Mouse (Mus musculus) C2C12 (cell line): Measurements from ENCODE around the gene Ubap1l. TPM values are rescaled to one million over a fixed set of nuclear protein-coding genes. Genes with fewer than 3 reads are reported as not detected.
"Not testable (repeated sequence)": the region's sequence is repeated elsewhere in the genome, so short reads cannot be mapped to it uniquely, and the experiment has no call there.

Experiments used
- H3K27me3 ChIP-seq: one replicate; pipeline ENCODE4 v1.6.1; 2011; ENCODE audit not compliant: control insufficient read depth, insufficient read depth, insufficient read length
- H3K36me3 ChIP-seq: one replicate; pipeline ENCODE4 v1.6.1; 2011; ENCODE audit not compliant: control insufficient read depth, insufficient read depth
- H3K4me3 ChIP-seq: one replicate; pipeline ENCODE4 v1.5.1; 2011; ENCODE audit warnings: mild to moderate bottlenecking, control low read depth; ENCODE audit not compliant: poor library complexity, insufficient read depth, severe bottlenecking
- H3K79me2 ChIP-seq: one replicate; pipeline ENCODE4 v1.6.1; 2011; ENCODE audit not compliant: control insufficient read depth, insufficient read depth
- H3K79me3 ChIP-seq: one replicate; pipeline ENCODE4 v1.6.1; 2011; ENCODE audit warnings: low read depth, control low read depth
- H3ac ChIP-seq: one replicate; pipeline ENCODE3; 2011; ENCODE audit warnings: low read depth; ENCODE audit not compliant: control insufficient read depth, insufficient read length
- CEBPB ChIP-seq: IDR thresholded peaks from one replicate; pipeline ENCODE4 v1.6.1; 2011; ENCODE audit warnings: low read depth, mild to moderate bottlenecking, control low read depth, moderate library complexity
- CTCF ChIP-seq: IDR thresholded peaks from one replicate; pipeline ENCODE4 v1.5.1; 2011; ENCODE audit not compliant: control insufficient read depth, insufficient read depth, insufficient read length
- FOSL1 ChIP-seq: IDR thresholded peaks from one replicate; pipeline ENCODE4 v1.8.0; 2011; ENCODE audit warnings: mild to moderate bottlenecking, low read length; ENCODE audit not compliant: poor library complexity, insufficient read depth, severe bottlenecking
- MAX ChIP-seq: IDR thresholded peaks from one replicate; pipeline ENCODE4 v1.6.1; 2011; ENCODE audit warnings: mild to moderate bottlenecking, control low read depth
- MYOD1 ChIP-seq: IDR thresholded peaks from one replicate; pipeline ENCODE4 v1.6.1; 2011; ENCODE audit warnings: low read depth; ENCODE audit not compliant: control insufficient read depth, insufficient read length
- MYOG ChIP-seq: IDR thresholded peaks from one replicate; pipeline ENCODE4 v1.6.1; 2011; ENCODE audit not compliant: control insufficient read depth, insufficient read length; ENCODE audit errors: extremely low read depth
- USF1 ChIP-seq: IDR thresholded peaks from one replicate; pipeline ENCODE4 v1.6.1; 2011; ENCODE audit warnings: low read depth, mild to moderate bottlenecking, control low read depth, moderate library complexity
- polyA plus RNA-seq: library from polyadenylated mRNA; unstranded; fragments of >200 nt; fragmentation: generic; extraction: Trizol; gene quantifications from one replicate; pipeline ENCODE4 v1.2.1, GENCODE M21; 2012; ENCODE audit warnings: missing spikeins

Ubap1l gene
- polyA plus RNA-seq, 1 experiment = 0.21 TPM

- H3K4me3 ChIP-seq = no peak overlapping the region
- TF ChIP-seq USF1 (no peak), FOSL1 (no peak), CEBPB (no peak), MAX (no peak)
- no peaks in the 10 kb centered on the region for H3K79me2 ChIP-seq
- H3ac ChIP-seq = no peak overlapping the region
- H3K79me3 ChIP-seq = no peaks in the 10 kb centered on the region
- H3K36me3 ChIP-seq = peaks cover 37% of the 10 kb centered on the region
- no peaks in the 10 kb centered on the region for H3K27me3 ChIP-seq
Measured at GRCm38 (mm10) chr9:65327371-65327770, 33.5 kb upstream of the Ubap1l start.

- H3K4me3 ChIP-seq = no peak overlapping the region
- H3K79me2 ChIP-seq = no peaks in the 10 kb centered on the region
- TF ChIP-seq MYOG (no peak), FOSL1 (no peak), CEBPB (no peak), MAX (no peak), CTCF (no peak), MYOD1 (no peak), USF1 (no peak)
- no peaks in the 10 kb centered on the region for H3K27me3 ChIP-seq
- H3K36me3 ChIP-seq = peaks cover 9% of the 10 kb centered on the region
- no peak overlapping the region for H3ac ChIP-seq
- H3K79me3 ChIP-seq = no peaks in the 10 kb centered on the region
Measured at GRCm38 (mm10) chr9:65333958-65334357, 26.9 kb upstream of the Ubap1l start.

DNA sequence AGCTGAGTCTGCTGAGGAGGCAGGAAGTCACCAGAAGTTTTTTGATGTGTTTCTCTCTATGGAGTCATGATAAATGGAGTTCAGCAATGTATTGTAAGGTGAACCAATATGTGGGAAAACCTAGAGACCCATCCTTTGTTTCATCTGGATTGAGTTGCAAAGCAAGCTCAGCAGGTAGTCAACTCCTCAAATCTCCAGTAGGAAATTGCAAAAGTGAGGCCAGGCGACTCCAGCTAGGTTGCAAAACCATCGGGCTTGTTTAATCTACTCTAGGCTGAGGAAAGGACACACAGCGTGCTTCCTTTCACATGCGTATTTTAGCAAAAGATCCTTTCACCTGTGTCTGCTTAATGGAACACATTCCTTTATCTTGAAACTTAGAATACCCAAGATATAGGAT lies 21.7 kb upstream of the Ubap1l start:
- H3ac ChIP-seq = no peak overlapping the region
- H3K79me3 ChIP-seq = no peaks in the 10 kb centered on the region
- no peaks in the 10 kb centered on the region for H3K79me2 ChIP-seq
- no peak for TF ChIP-seq MAX
- TF ChIP-seq MYOG = no peak
- TF ChIP-seq CEBPB = no peak
- no peak for TF ChIP-seq MYOD1
- no peak for TF ChIP-seq USF1
- no peak for TF ChIP-seq CTCF
- no peak for TF ChIP-seq FOSL1
- no peak overlapping the region for H3K4me3 ChIP-seq
- H3K36me3 ChIP-seq = no peaks in the 10 kb centered on the region
- H3K27me3 ChIP-seq = no peaks in the 10 kb centered on the region

DNA sequence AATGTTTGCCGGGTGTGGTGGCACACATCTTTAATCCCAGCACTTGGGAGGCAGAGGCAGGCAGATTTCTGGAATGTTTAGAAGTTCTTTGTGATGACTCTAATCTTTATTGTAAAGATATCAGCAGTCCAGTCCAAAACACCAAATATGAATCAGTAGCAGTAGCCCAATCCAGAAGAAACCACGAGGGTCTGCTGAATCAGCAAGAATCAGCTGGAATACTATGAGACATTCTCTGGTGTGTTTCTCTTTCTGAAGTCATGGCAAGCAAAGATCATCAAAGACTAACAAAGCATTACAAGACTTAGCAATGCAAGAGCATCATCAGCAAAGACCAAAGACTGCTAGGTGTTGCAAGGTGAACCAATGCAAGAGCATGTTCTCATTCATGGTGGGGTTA lies 20.4 kb upstream of the Ubap1l start:
- H3K79me3 ChIP-seq = no peaks in the 10 kb centered on the region
- no peaks in the 10 kb centered on the region for H3K27me3 ChIP-seq
- H3K36me3 ChIP-seq = no peaks in the 10 kb centered on the region
- H3K79me2 ChIP-seq = no peaks in the 10 kb centered on the region
- no peak overlapping the region for H3K4me3 ChIP-seq
- TF ChIP-seq MAX (no peak), MYOD1 (no peak), CEBPB (no peak), CTCF (no peak), FOSL1 (no peak), MYOG (no peak), USF1 (no peak)
- no peak overlapping the region for H3ac ChIP-seq

DNA sequence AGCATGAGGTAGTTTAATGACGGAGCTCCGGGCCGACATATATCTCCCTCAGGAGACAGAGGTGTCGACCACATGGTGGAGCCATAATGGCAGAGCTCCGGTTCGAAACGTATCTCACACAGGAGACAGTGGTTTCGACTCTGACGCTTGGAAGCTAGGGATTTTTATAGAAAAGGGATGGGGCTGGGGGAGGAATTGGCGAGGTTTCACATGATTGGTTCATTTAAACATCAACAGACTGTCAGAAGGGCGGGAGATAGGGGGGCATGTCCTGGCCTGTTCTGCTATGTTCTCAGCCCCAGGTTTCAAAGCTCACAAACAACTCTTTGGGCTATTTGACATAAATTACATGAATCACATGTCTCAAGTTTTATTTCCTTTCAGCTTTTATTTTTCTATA lies 15.4 kb upstream of the Ubap1l start:
- not testable (repeated sequence) for H3K36me3 ChIP-seq, H3K27me3 ChIP-seq, H3ac ChIP-seq
- H3K4me3 ChIP-seq = peak overlapping the region; percentile 60
- peaks cover 37% of the 10 kb centered on the region for H3K79me2 ChIP-seq
- peaks cover 28% of the 10 kb centered on the region for H3K79me3 ChIP-seq

DNA sequence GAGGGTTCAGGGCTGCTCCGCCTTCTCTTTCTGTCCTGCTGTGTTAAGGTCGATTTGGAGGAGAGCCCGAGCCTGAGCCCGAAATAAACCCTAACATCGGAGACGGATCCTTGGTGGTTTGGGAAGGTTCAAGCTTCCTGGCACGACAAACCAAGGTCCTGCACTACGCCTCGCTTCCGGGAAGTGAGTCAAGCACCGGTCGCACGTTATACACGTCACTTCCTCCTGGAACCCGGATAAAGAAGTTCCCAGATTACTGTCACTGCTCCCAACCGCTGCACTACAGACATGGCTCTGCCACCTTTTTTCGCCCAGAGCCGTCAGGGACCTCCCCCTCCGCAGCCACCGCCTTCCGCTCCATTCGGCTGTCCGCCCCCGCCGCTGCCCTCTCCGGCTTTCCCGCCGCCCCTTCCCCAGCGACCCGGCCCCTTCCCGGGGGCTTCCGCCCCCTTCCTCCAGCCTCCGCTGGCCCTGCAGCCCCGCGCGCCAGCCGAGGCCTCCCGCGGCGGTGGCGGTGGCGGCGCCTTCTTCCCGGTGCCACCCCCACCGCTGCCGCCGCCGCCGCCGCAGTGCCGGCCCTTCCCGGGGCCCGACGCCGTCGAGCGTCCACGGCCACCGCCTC lies 14.9 kb upstream of the Ubap1l start, which contains the start of gene Pdcd7:
Gene Pdcd7 (plus strand): TSS at position 251 of the 622 bp plus-strand sequence.
- peaks cover 43% of the 10 kb centered on the region for H3K79me2 ChIP-seq
- H3K79me3 ChIP-seq = peaks cover 33% of the 10 kb centered on the region
- H3K4me3 ChIP-seq = peak within 1 kb of the TSS; percentile 60
- peak; percentile 29 for TF ChIP-seq FOSL1
- TF ChIP-seq CTCF = no peak
- H3ac ChIP-seq = peak within 1 kb of the TSS; percentile 88
- no peaks in the 10 kb centered on the region for H3K27me3 ChIP-seq
- H3K36me3 ChIP-seq = no peaks in the 10 kb centered on the region
